ENCODE assay signal across 8 mouse cellular contexts in genomic region chr19:57361131-57361938, GRCm38 (mm10). TPM values are rescaled to one million over a fixed set of nuclear protein-coding genes. Genes with fewer than 3 reads are reported as not detected.
DNase-seq lines count a peak whose midpoint lies in the region; ATAC-seq and TF ChIP-seq lines count a peak whose summit lies in the region.

No protein-coding gene starts in this region.

- peak overlapping the region; percentile 96 for H3K4me3 ChIP-seq in intestine, embryonic 16.5 days (ENCODE audit: low read length)
- H3K4me3 ChIP-seq in liver, embryonic 14.5 days (ENCODE audit: insufficient read depth in 1 of 2, low read depth in 2 of 2, low read length in 2 of 2), result peak overlapping the region; percentile 94 to 98

- H3K4me2 ChIP-seq in intestine, embryonic 16.5 days (ENCODE audit: low read depth, low read length), result peak overlapping the region; percentile 61
- peak overlapping the region; percentile 91 for H3K4me2 ChIP-seq in liver, embryonic 14.5 days (ENCODE audit: low read depth)

- TF ChIP-seq CTCF in liver, embryonic 14.5 days (IDR thresholded peaks at IDR 0.05; ENCODE audit: low read depth), result no peak; the same call in 1 of the 2 replicates

- under 1% methylated on average over 70 of the region's 78 CpGs for WGBS in intestine, embryonic 16.5 days
- under 1% methylated on average over 78 of the region's 78 CpGs for WGBS in liver, embryonic 14.5 days (ENCODE audit: insufficient replicate concordance)

- H3K27ac ChIP-seq in intestine, embryonic 16.5 days (ENCODE audit: low read length), result peak overlapping the region; percentile 98
- H3K27ac ChIP-seq in liver, embryonic 14.5 days, result peak overlapping the region; percentile 79

- no peaks in the 10 kb centered on the region for H3K36me3 ChIP-seq in intestine, embryonic 16.5 days (ENCODE audit: control insufficient read depth, insufficient read depth, low read length)
- H3K36me3 ChIP-seq in liver, embryonic 14.5 days (replicated peaks; ENCODE audit: control insufficient read depth, insufficient read depth, low read depth), result no peaks in the 10 kb centered on the region

- TF ChIP-seq EP300 in liver, embryonic 14.5 days (IDR thresholded peaks at IDR 0.05; ENCODE audit: low read depth), result no peak

- peak overlapping the region; percentile 100 for H3K9ac ChIP-seq in intestine, embryonic 16.5 days (ENCODE audit: low read depth, low read length)
- peak overlapping the region; percentile 93 for H3K9ac ChIP-seq in liver, embryonic 14.5 days (replicated peaks)

- ATAC-seq in intestine, embryonic 16.5 days, result peak; percentile 46
- ATAC-seq in liver, embryonic 14.5 days (ENCODE audit: insufficient read depth), result peak; percentile 49

- H3K4me1 ChIP-seq in intestine, embryonic 16.5 days (ENCODE audit: control insufficient read depth, insufficient read depth, low read length), result peaks cover 40% of the 10 kb centered on the region
- H3K4me1 ChIP-seq in liver, embryonic 14.5 days (replicated peaks; ENCODE audit: control insufficient read depth in 2 of 2, insufficient read depth in 2 of 2, low read length in 1 of 2), result peaks cover 13 to 57% of the 10 kb centered on the region in 2 experiments

- H3K9me3 ChIP-seq in intestine, embryonic 16.5 days (ENCODE audit: control insufficient read depth, low read length), result no peaks in the 10 kb centered on the region
- H3K9me3 ChIP-seq in liver, embryonic 14.5 days (ENCODE audit: control insufficient read depth, low read length), result no peaks in the 10 kb centered on the region

- DNase-seq in 3134 (ENCODE audit: extremely low read depth, insufficient read length, low spot score) (peak; percentile 78), ES-CJ7 (ENCODE audit: low read depth, low spot score) (peak; percentile 11)
- peak; percentile 70 for DNase-seq in embryo, embryonic 10 days (ENCODE audit: low spot score)
- DNase-seq in gastrocnemius, postnatal 4 days (ENCODE audit: low spot score in 2 of 2), result peak; percentile 33 to 56
- peak in 1 of 3 experiments; percentile 30 for DNase-seq in liver, embryonic 14.5 days (ENCODE audit: low read depth in 3 of 3, low spot score in 3 of 3)
- DNase-seq in neural tube, embryonic 10.5 days (ENCODE audit: extremely low spot score, low spot score), result peak; percentile 85
- DNase-seq in thymus, postnatal 14 days, result peak; percentile 70

- H3K27me3 ChIP-seq in intestine, embryonic 16.5 days (replicated peaks; ENCODE audit: control insufficient read depth, insufficient read depth, low read length), result no peaks in the 10 kb centered on the region
- H3K27me3 ChIP-seq in liver, embryonic 14.5 days (ENCODE audit: control insufficient read depth, insufficient read depth, low read length), result no peaks in the 10 kb centered on the region

RNA-seq across cellular contexts. Expression of gene Fam160b1, which starts 0.9 kb away (rescaled TPM):
- 10 to 100 TPM; 15.7 to 17.2 TPM for total RNA-seq in gastrocnemius, postnatal 4 days (2021)
- 9.9 and 11.8 TPM in 2 replicates for polyA plus RNA-seq in intestine, embryonic 16.5 days (2015; fragmentation: Nextera tagmentation; extraction: Ambion mirVana)
- polyA plus RNA-seq in liver, embryonic 14.5 days (2012; rRNA removed), result 4.8 and 5.1 TPM in 2 replicates
- polyA plus RNA-seq in liver, embryonic 14.5 days (2014; fragmentation: Nextera tagmentation; extraction: Ambion mirVana), result 5.4 and 6.4 TPM in 2 replicates

RNA-seq across cellular contexts. Expression of gene Ablim1, which starts 46.6 kb away (rescaled TPM):
- total RNA-seq in gastrocnemius, postnatal 4 days (2021), result 10 to 100 TPM; 56.8 to 65.5 TPM
- polyA plus RNA-seq in intestine, embryonic 16.5 days (2015; fragmentation: Nextera tagmentation; extraction: Ambion mirVana), result 29.2 and 32.0 TPM in 2 replicates
- polyA plus RNA-seq in liver, embryonic 14.5 days (2012; rRNA removed), result 2.8 and 3.0 TPM in 2 replicates
- polyA plus RNA-seq in liver, embryonic 14.5 days (2014; fragmentation: Nextera tagmentation; extraction: Ambion mirVana), result 4.7 and 6.3 TPM in 2 replicates
